Mouse (Mus musculus): ENCODE results near the gene Syt1. TPM values are rescaled to one million over a fixed set of nuclear protein-coding genes. Genes with fewer than 3 reads are reported as not detected.

The Syt1 gene
- polyA plus RNA-seq, 1 experiment from 2014 or later: 0.22 TPM

GRCm38 (mm10) chr10:108638095-108638494 lies 372.7 kb downstream of the Syt1 start:
- Histone ChIP-seq H3K4me2 (ENCODE audit: low read depth, low read length) (no peak overlapping the region), H3K36me3 (ENCODE audit: control insufficient read depth, insufficient read depth) (no peaks in the 10 kb centered on the region), H3K4me3 (ENCODE audit: low read depth, low read length) (no peak overlapping the region), H3K4me1 (ENCODE audit: control insufficient read depth, low read depth, low read length) (no peaks in the 10 kb centered on the region), H3K9me3 (replicated peaks; ENCODE audit: control insufficient read depth, low read length) (no peaks in the 10 kb centered on the region), H3K27ac (ENCODE audit: low read length) (no peak overlapping the region), H3K27me3 (ENCODE audit: control insufficient read depth, insufficient read depth, low read depth, low read length) (no peaks in the 10 kb centered on the region), H3K9ac (ENCODE audit: low read depth, low read length) (no peak overlapping the region)
- 54% methylated on average over 5 of the region's 5 CpGs for WGBS (ENCODE audit: insufficient replicate concordance)
- ATAC-seq (ENCODE audit: low read depth): no peak

- Histone ChIP-seq H3K9me3 (replicated peaks; ENCODE audit: control insufficient read depth, low read length) (no peaks in the 10 kb centered on the region), H3K9ac (ENCODE audit: low read depth, low read length) (no peak overlapping the region), H3K4me3 (ENCODE audit: low read depth, low read length) (no peak overlapping the region), H3K27ac (ENCODE audit: low read length) (no peak overlapping the region), H3K4me2 (ENCODE audit: low read depth, low read length) (no peak overlapping the region), H3K36me3 (ENCODE audit: control insufficient read depth, insufficient read depth) (no peaks in the 10 kb centered on the region), H3K27me3 (ENCODE audit: control insufficient read depth, insufficient read depth, low read depth, low read length) (no peaks in the 10 kb centered on the region), H3K4me1 (ENCODE audit: control insufficient read depth, low read depth, low read length) (no peaks in the 10 kb centered on the region)
- ATAC-seq (ENCODE audit: low read depth): no peak
- 60% methylated on average over 7 of the region's 7 CpGs for WGBS (ENCODE audit: insufficient replicate concordance)
Measured at GRCm38 (mm10) chr10:108636086-108636485, 374.7 kb downstream of the Syt1 start.

- Histone ChIP-seq H3K27ac (ENCODE audit: low read length) (no peak overlapping the region), H3K4me1 (ENCODE audit: control insufficient read depth, low read depth, low read length) (no peaks in the 10 kb centered on the region), H3K9me3 (replicated peaks; ENCODE audit: control insufficient read depth, low read length) (no peaks in the 10 kb centered on the region), H3K36me3 (ENCODE audit: control insufficient read depth, insufficient read depth) (no peaks in the 10 kb centered on the region), H3K4me3 (ENCODE audit: low read depth, low read length) (no peak overlapping the region), H3K27me3 (ENCODE audit: control insufficient read depth, insufficient read depth, low read depth, low read length) (no peaks in the 10 kb centered on the region), H3K4me2 (ENCODE audit: low read depth, low read length) (no peak overlapping the region), H3K9ac (ENCODE audit: low read depth, low read length) (no peak overlapping the region)
- WGBS (ENCODE audit: insufficient replicate concordance): 63% methylated on average over 4 of the region's 4 CpGs
- no peak for ATAC-seq (ENCODE audit: low read depth)
Measured at GRCm38 (mm10) chr10:108635616-108636015, 375.2 kb downstream of the Syt1 start.

- ATAC-seq (ENCODE audit: low read depth): no peak
- H3K4me1 ChIP-seq (ENCODE audit: control insufficient read depth, low read depth, low read length): no peaks in the 10 kb centered on the region
- H3K36me3 ChIP-seq (ENCODE audit: control insufficient read depth, insufficient read depth): no peaks in the 10 kb centered on the region
- no peak overlapping the region for H3K4me2 ChIP-seq (ENCODE audit: low read depth, low read length)
- no peaks in the 10 kb centered on the region for H3K27me3 ChIP-seq (ENCODE audit: control insufficient read depth, insufficient read depth, low read depth, low read length)
- no peak overlapping the region for H3K9ac ChIP-seq (ENCODE audit: low read depth, low read length)
- H3K27ac ChIP-seq (ENCODE audit: low read length): no peak overlapping the region
- 73% methylated on average over 8 of the region's 8 CpGs for WGBS (ENCODE audit: insufficient replicate concordance)
- no peak overlapping the region for H3K4me3 ChIP-seq (ENCODE audit: low read depth, low read length)
- no peaks in the 10 kb centered on the region for H3K9me3 ChIP-seq (replicated peaks; ENCODE audit: control insufficient read depth, low read length)
Measured at GRCm38 (mm10) chr10:108630841-108631240, 379.9 kb downstream of the Syt1 start.

- WGBS (ENCODE audit: insufficient replicate concordance): 34% methylated on average over 3 of the region's 3 CpGs
Measured at GRCm38 (mm10) chr10:108626404-108626803, 384.4 kb downstream of the Syt1 start.

GRCm38 (mm10) chr10:108623002-108623401 lies 387.8 kb downstream of the Syt1 start:
- no peaks in the 10 kb centered on the region for H3K27me3 ChIP-seq (ENCODE audit: control insufficient read depth, insufficient read depth, low read depth, low read length)
- H3K27ac ChIP-seq (ENCODE audit: low read length): no peak overlapping the region
- no peak overlapping the region for H3K4me3 ChIP-seq (ENCODE audit: low read depth, low read length)
- ATAC-seq (ENCODE audit: low read depth): no peak
- H3K4me2 ChIP-seq (ENCODE audit: low read depth, low read length): no peak overlapping the region
- no peaks in the 10 kb centered on the region for H3K36me3 ChIP-seq (ENCODE audit: control insufficient read depth, insufficient read depth)
- H3K4me1 ChIP-seq (ENCODE audit: control insufficient read depth, low read depth, low read length): no peaks in the 10 kb centered on the region
- no peaks in the 10 kb centered on the region; the same call in 1 of the 2 replicates for H3K9me3 ChIP-seq (replicated peaks; ENCODE audit: control insufficient read depth, low read length)
- WGBS (ENCODE audit: insufficient replicate concordance): 59% methylated on average over 4 of the region's 4 CpGs
- H3K9ac ChIP-seq (ENCODE audit: low read depth, low read length): no peak overlapping the region

More at GRCm38 (mm10) chr10:108626404-108626803, 384.4 kb downstream of the Syt1 start:
- Histone ChIP-seq H3K4me3 (ENCODE audit: low read depth, low read length) (no peak overlapping the region), H3K36me3 (ENCODE audit: control insufficient read depth, insufficient read depth) (no peaks in the 10 kb centered on the region), H3K9ac (ENCODE audit: low read depth, low read length) (no peak overlapping the region), H3K9me3 (replicated peaks; ENCODE audit: control insufficient read depth, low read length) (no peaks in the 10 kb centered on the region), H3K27ac (ENCODE audit: low read length) (no peak overlapping the region), H3K4me1 (ENCODE audit: control insufficient read depth, low read depth, low read length) (no peaks in the 10 kb centered on the region), H3K27me3 (ENCODE audit: control insufficient read depth, insufficient read depth, low read depth, low read length) (no peaks in the 10 kb centered on the region), H3K4me2 (ENCODE audit: low read depth, low read length) (no peak overlapping the region)
- ATAC-seq (ENCODE audit: low read depth): no peak

GRCm38 (mm10) chr10:108619861-108620260 lies 390.9 kb downstream of the Syt1 start:
- H3K27ac ChIP-seq (ENCODE audit: low read length): no peak overlapping the region
- WGBS (ENCODE audit: insufficient replicate concordance): 66% methylated on average over 5 of the region's 5 CpGs

GRCm38 (mm10) chr10:108619217-108619616 lies 391.6 kb downstream of the Syt1 start:
- no peaks in the 10 kb centered on the region for H3K27me3 ChIP-seq (ENCODE audit: control insufficient read depth, insufficient read depth, low read depth, low read length)
- H3K9ac ChIP-seq (ENCODE audit: low read depth, low read length): no peak overlapping the region
- H3K36me3 ChIP-seq (ENCODE audit: control insufficient read depth, insufficient read depth): no peaks in the 10 kb centered on the region
- H3K4me1 ChIP-seq (ENCODE audit: control insufficient read depth, low read depth, low read length): no peaks in the 10 kb centered on the region
- H3K4me3 ChIP-seq (ENCODE audit: low read depth, low read length): no peak overlapping the region
- H3K9me3 ChIP-seq (replicated peaks; ENCODE audit: control insufficient read depth, low read length): no peaks in the 10 kb centered on the region; the same call in 1 of the 2 replicates
- no peak overlapping the region for H3K27ac ChIP-seq (ENCODE audit: low read length)
- 57% methylated on average over 5 of the region's 5 CpGs for WGBS (ENCODE audit: insufficient replicate concordance)
- H3K4me2 ChIP-seq (ENCODE audit: low read depth, low read length): no peak overlapping the region
- no peak for ATAC-seq (ENCODE audit: low read depth)

More at GRCm38 (mm10) chr10:108619861-108620260, 390.9 kb downstream of the Syt1 start:
- H3K36me3 ChIP-seq (ENCODE audit: control insufficient read depth, insufficient read depth): no peaks in the 10 kb centered on the region
- H3K27me3 ChIP-seq (ENCODE audit: control insufficient read depth, insufficient read depth, low read depth, low read length): no peaks in the 10 kb centered on the region
- no peaks in the 10 kb centered on the region; the same call in 1 of the 2 replicates for H3K9me3 ChIP-seq (replicated peaks; ENCODE audit: control insufficient read depth, low read length)
- no peak overlapping the region for H3K4me2 ChIP-seq (ENCODE audit: low read depth, low read length)
- ATAC-seq (ENCODE audit: low read depth): no peak
- no peak overlapping the region for H3K4me3 ChIP-seq (ENCODE audit: low read depth, low read length)
- H3K9ac ChIP-seq (ENCODE audit: low read depth, low read length): no peak overlapping the region
- no peaks in the 10 kb centered on the region for H3K4me1 ChIP-seq (ENCODE audit: control insufficient read depth, low read depth, low read length)

- Histone ChIP-seq H3K9me3 (replicated peaks; ENCODE audit: control insufficient read depth, low read length) (no peaks in the 10 kb centered on the region), H3K4me3 (ENCODE audit: low read depth, low read length) (no peak overlapping the region), H3K27me3 (ENCODE audit: control insufficient read depth, insufficient read depth, low read depth, low read length) (no peaks in the 10 kb centered on the region), H3K4me2 (ENCODE audit: low read depth, low read length) (no peak overlapping the region), H3K27ac (ENCODE audit: low read length) (no peak overlapping the region), H3K36me3 (ENCODE audit: control insufficient read depth, insufficient read depth) (no peaks in the 10 kb centered on the region), H3K9ac (ENCODE audit: low read depth, low read length) (no peak overlapping the region), H3K4me1 (ENCODE audit: control insufficient read depth, low read depth, low read length) (no peaks in the 10 kb centered on the region)
- 68% methylated on average over 14 of the region's 14 CpGs for WGBS (ENCODE audit: insufficient replicate concordance)
- no peak for ATAC-seq (ENCODE audit: low read depth)
Measured at GRCm38 (mm10) chr10:108610057-108610644, 400.6 kb downstream of the Syt1 start.
